Mouse (Mus musculus): ENCODE measurements around the gene Tns1. TPM values are rescaled to one million over a fixed set of nuclear protein-coding genes. Genes with fewer than 3 reads are reported as not detected.

The Tns1 gene
- polyA plus RNA-seq (2012; fragmentation: generic; extraction: Trizol) = 111 TPM

- no peaks in the 10 kb centered on the region for H3K79me2 ChIP-seq (ENCODE audit: control insufficient read depth, insufficient read depth)
- H3K4me3 ChIP-seq = no peak within 1 kb of the TSS
- peak in 1 of 3 experiments; percentile 9 for TF ChIP-seq MYOD1 (IDR thresholded peaks at IDR 0.05; ENCODE audit: control insufficient read depth in 1 of 3, insufficient read length in 2 of 3, low read depth in 2 of 3)
- no peak for TF ChIP-seq USF1 (IDR thresholded peaks at IDR 0.05; ENCODE audit: low read depth)
- no peaks in the 10 kb centered on the region for H3K36me3 ChIP-seq (ENCODE audit: control insufficient read depth, insufficient read depth)
- H3K27me3 ChIP-seq (ENCODE audit: control insufficient read depth, insufficient read depth, insufficient read length) = peaks cover 8% of the 10 kb centered on the region
- H3K4me2 ChIP-seq (ENCODE audit: low read depth) = peak within 1 kb of the TSS; percentile 96
- H3ac ChIP-seq (ENCODE audit: control insufficient read depth, insufficient read length) = no peak within 1 kb of the TSS
These were observed at the start of gene Tns1 for GRCm38 (mm10) chr1:74124021-74124981. TSS of gene Tns1 (minus strand) at chr1:74124449.

GRCm38 (mm10) chr1:74172722-74173121, 48.5 kb upstream of the Tns1 start:
- no peaks in the 10 kb centered on the region for H3K79me2 ChIP-seq (ENCODE audit: control insufficient read depth, insufficient read depth)
- no peak overlapping the region for H3K4me2 ChIP-seq (ENCODE audit: low read depth)
- no peak overlapping the region for H3ac ChIP-seq (ENCODE audit: control insufficient read depth, insufficient read length)
- H3K4me3 ChIP-seq = no peak overlapping the region
- TF ChIP-seq MYOD1 (IDR thresholded peaks at IDR 0.05; ENCODE audit: control insufficient read depth in 1 of 3, insufficient read length in 2 of 3, low read depth in 2 of 3) (no peak), POLR2A (IDR thresholded peaks at IDR 0.05; ENCODE audit: insufficient read length, low read depth) (no peak), CEBPB (IDR thresholded peaks at IDR 0.05; ENCODE audit: insufficient read depth, poor library complexity, severe bottlenecking) (no peak), E2F4 (IDR thresholded peaks at IDR 0.05; ENCODE audit: insufficient read depth) (no peak), TCF3 (IDR thresholded peaks at IDR 0.05; ENCODE audit: insufficient read length, low read depth) (no peak), SRF (IDR thresholded peaks at IDR 0.05; ENCODE audit: control insufficient read depth, insufficient read length, low read depth) (no peak), POLR2AphosphoS2 (IDR thresholded peaks at IDR 0.05; ENCODE audit: insufficient read length, low read depth) (no peak), USF1 (IDR thresholded peaks at IDR 0.05; ENCODE audit: low read depth) (no peak), TCF12 (IDR thresholded peaks at IDR 0.05; ENCODE audit: insufficient read depth, poor library complexity, severe bottlenecking) (no peak), MYOG (IDR thresholded peaks at IDR 0.05; ENCODE audit: control insufficient read depth in 1 of 3, insufficient read depth in 1 of 3, insufficient read length in 2 of 3, low read depth in 2 of 3) (no peak), MAX (IDR thresholded peaks at IDR 0.05; ENCODE audit: low read depth) (no peak), REST (IDR thresholded peaks at IDR 0.05; ENCODE audit: insufficient read depth, insufficient read length) (no peak)
- H3K27me3 ChIP-seq (ENCODE audit: control insufficient read depth, insufficient read depth, insufficient read length) = peaks cover 5% of the 10 kb centered on the region
- no peaks in the 10 kb centered on the region for H3K36me3 ChIP-seq (ENCODE audit: control insufficient read depth, insufficient read depth)

GRCm38 (mm10) chr1:74169721-74170120, 45.5 kb upstream of the Tns1 start:
- TF ChIP-seq E2F4 (IDR thresholded peaks at IDR 0.05; ENCODE audit: insufficient read depth) (no peak), TCF3 (IDR thresholded peaks at IDR 0.05; ENCODE audit: insufficient read length, low read depth) (no peak), REST (IDR thresholded peaks at IDR 0.05; ENCODE audit: insufficient read depth, insufficient read length) (no peak), TCF12 (IDR thresholded peaks at IDR 0.05; ENCODE audit: insufficient read depth, poor library complexity, severe bottlenecking) (no peak), MYOD1 (IDR thresholded peaks at IDR 0.05; ENCODE audit: control insufficient read depth in 1 of 3, insufficient read length in 2 of 3, low read depth in 2 of 3) (no peak), MYOG (IDR thresholded peaks at IDR 0.05; ENCODE audit: control insufficient read depth in 1 of 3, insufficient read depth in 1 of 3, insufficient read length in 2 of 3, low read depth in 2 of 3) (no peak), POLR2A (IDR thresholded peaks at IDR 0.05; ENCODE audit: insufficient read length, low read depth) (no peak), CEBPB (IDR thresholded peaks at IDR 0.05; ENCODE audit: insufficient read depth, poor library complexity, severe bottlenecking) (no peak), MAX (IDR thresholded peaks at IDR 0.05; ENCODE audit: low read depth) (no peak), POLR2AphosphoS2 (IDR thresholded peaks at IDR 0.05; ENCODE audit: insufficient read length, low read depth) (no peak), USF1 (IDR thresholded peaks at IDR 0.05; ENCODE audit: low read depth) (no peak), SRF (IDR thresholded peaks at IDR 0.05; ENCODE audit: control insufficient read depth, insufficient read length, low read depth) (no peak)
- Histone ChIP-seq H3K27me3 (ENCODE audit: control insufficient read depth, insufficient read depth, insufficient read length) (peaks cover 20% of the 10 kb centered on the region), H3ac (ENCODE audit: control insufficient read depth, insufficient read length) (no peak overlapping the region), H3K4me2 (ENCODE audit: low read depth) (no peak overlapping the region), H3K36me3 (ENCODE audit: control insufficient read depth, insufficient read depth) (no peaks in the 10 kb centered on the region), H3K79me2 (ENCODE audit: control insufficient read depth, insufficient read depth) (no peaks in the 10 kb centered on the region), H3K4me3 (no peak overlapping the region)

- Histone ChIP-seq H3K4me3 (no peak overlapping the region), H3K27me3 (ENCODE audit: control insufficient read depth, insufficient read depth, insufficient read length) (peaks cover 28% of the 10 kb centered on the region), H3K36me3 (ENCODE audit: control insufficient read depth, insufficient read depth) (no peaks in the 10 kb centered on the region), H3K79me2 (ENCODE audit: control insufficient read depth, insufficient read depth) (no peaks in the 10 kb centered on the region), H3ac (ENCODE audit: control insufficient read depth, insufficient read length) (no peak overlapping the region), H3K4me2 (ENCODE audit: low read depth) (no peak overlapping the region)
- TF ChIP-seq MAX (IDR thresholded peaks at IDR 0.05; ENCODE audit: low read depth) (no peak), MYOG (IDR thresholded peaks at IDR 0.05; ENCODE audit: control insufficient read depth in 1 of 3, insufficient read depth in 1 of 3, insufficient read length in 2 of 3, low read depth in 2 of 3) (no peak), POLR2AphosphoS2 (IDR thresholded peaks at IDR 0.05; ENCODE audit: insufficient read length, low read depth) (no peak), TCF3 (IDR thresholded peaks at IDR 0.05; ENCODE audit: insufficient read length, low read depth) (no peak), USF1 (IDR thresholded peaks at IDR 0.05; ENCODE audit: low read depth) (no peak), E2F4 (IDR thresholded peaks at IDR 0.05; ENCODE audit: insufficient read depth) (no peak), TCF12 (IDR thresholded peaks at IDR 0.05; ENCODE audit: insufficient read depth, poor library complexity, severe bottlenecking) (no peak), CEBPB (IDR thresholded peaks at IDR 0.05; ENCODE audit: insufficient read depth, poor library complexity, severe bottlenecking) (no peak), REST (IDR thresholded peaks at IDR 0.05; ENCODE audit: insufficient read depth, insufficient read length) (no peak), POLR2A (IDR thresholded peaks at IDR 0.05; ENCODE audit: insufficient read length, low read depth) (no peak), MYOD1 (IDR thresholded peaks at IDR 0.05; ENCODE audit: control insufficient read depth in 1 of 3, insufficient read length in 2 of 3, low read depth in 2 of 3) (no peak), SRF (IDR thresholded peaks at IDR 0.05; ENCODE audit: control insufficient read depth, insufficient read length, low read depth) (no peak)
These were observed 42.9 kb upstream of the Tns1 start for GRCm38 (mm10) chr1:74167136-74167535.
